ENCODE assay signal across 21 mouse cellular contexts in genomic region chr2:11544342-11544741, GRCm38 (mm10). TPM values are rescaled to one million over a fixed set of nuclear protein-coding genes. Genes with fewer than 3 reads are reported as not detected.
DNase-seq lines count a peak whose midpoint lies in the region; ATAC-seq and TF ChIP-seq lines count a peak whose summit lies in the region.
"Had no signal": no experiment of that assay in that cellular context is flagged by ENCODE, and none has a peak within 500 bp of the region (broad histone marks: within the 10 kb centered on the region; RNA-seq: fewer than 3 reads in every experiment).

No protein-coding gene starts in this region.

- H3K4me3 ChIP-seq in kidney, adult 2 months (ENCODE audit: insufficient read depth, low read depth, low read length): no peak overlapping the region
- H3K4me3 ChIP-seq in liver, embryonic 12.5 days: no peak overlapping the region; the same call in 1 of the 2 replicates
- H3K4me3 ChIP-seq: erythroblast, embryonic 14.5 days; intestine, embryonic 15.5 days; midbrain, embryonic 13.5 days; myocyte; neural tube, embryonic 15.5 days had no signal

- intact Hi-C loops in left cerebral cortex, postnatal 25 days (cut with DNase I): loop anchor here (5.0 kb wide), 1 partner anchor 117 kb away; no protein-coding TSS in a partner anchor

- no peak overlapping the region for H3K9ac ChIP-seq in liver, embryonic 12.5 days
- H3K9ac ChIP-seq: hindbrain, embryonic 14.5 days; intestine, embryonic 15.5 days; liver, embryonic 14.5 days; midbrain, embryonic 13.5 days; neural tube, embryonic 15.5 days had no signal

- H3K36me3 ChIP-seq in kidney, adult 2 months (ENCODE audit: control insufficient read depth, insufficient read depth, low read length): no peaks in the 10 kb centered on the region
- no peaks in the 10 kb centered on the region for H3K36me3 ChIP-seq in liver, embryonic 12.5 days
- H3K36me3 ChIP-seq: intestine, embryonic 15.5 days; midbrain, embryonic 13.5 days; neural tube, embryonic 15.5 days had no signal

- DNase-seq in kidney, adult 2 months: no peak
- DNase-seq in kidney, postnatal 4 days: no peak
- DNase-seq in MEL-GATA-1-ER (ENCODE audit: extremely low read depth, low read depth): peak; percentile 50
- DNase-seq in left cerebral cortex, postnatal 25 days (ENCODE audit: low spot score in 2 of 2): no peak
- DNase-seq in urinary bladder, postnatal 25 days (ENCODE audit: low spot score): no peak
- DNase-seq in cerebellum, adult 8-10 months: no peak
- DNase-seq: adrenal gland, postnatal 36 days; cerebellum, postnatal 14 days; kidney, postnatal 14 days; lung, postnatal 10 days; thymus, adult 18-20 months had no signal

- peak overlapping the region; percentile 32 for H3K4me2 ChIP-seq in liver, embryonic 12.5 days
- H3K4me2 ChIP-seq: hindbrain, embryonic 14.5 days; intestine, embryonic 15.5 days; midbrain, embryonic 13.5 days; neural tube, embryonic 15.5 days had no signal

- H3K4me1 ChIP-seq in kidney, adult 2 months (ENCODE audit: control insufficient read depth, insufficient read depth, low read length): peaks cover 10% of the 10 kb centered on the region; the same call in 1 of the 2 replicates
- peaks cover 37% of the 10 kb centered on the region for H3K4me1 ChIP-seq in liver, embryonic 12.5 days
- H3K4me1 ChIP-seq: intestine, embryonic 15.5 days; midbrain, embryonic 13.5 days; neural tube, embryonic 15.5 days had no signal

- no peak for TF ChIP-seq CTCF in kidney, adult 2 months (conservative IDR thresholded peaks at IDR 0.05; ENCODE audit: insufficient read depth, insufficient read length, low read depth, low read length)

- 0 out of 2 replicates have a peak overlapping the region, but pooled peaks have one; percentile 12 for H3K27ac ChIP-seq in kidney, adult 2 months (ENCODE audit: insufficient read depth, low read depth, low read length)
- peak overlapping the region; percentile 51; the same call in 1 of the 2 replicates for H3K27ac ChIP-seq in liver, embryonic 12.5 days
- H3K27ac ChIP-seq: hindbrain, embryonic 14.5 days; intestine, embryonic 15.5 days; liver, embryonic 14.5 days; midbrain, embryonic 13.5 days; neural tube, embryonic 15.5 days had no signal

- no peak for TF ChIP-seq POLR2A in kidney, adult 2 months (IDR thresholded peaks at IDR 0.05; ENCODE audit: low read depth, low read length)

- no peaks in the 10 kb centered on the region for H3K27me3 ChIP-seq in kidney, adult 2 months (replicated peaks; ENCODE audit: control insufficient read depth, insufficient read depth, low read length)
- no peaks in the 10 kb centered on the region for H3K27me3 ChIP-seq in liver, embryonic 12.5 days (replicated peaks)
- H3K27me3 ChIP-seq: intestine, embryonic 15.5 days; midbrain, embryonic 13.5 days; neural tube, embryonic 15.5 days had no signal

- ATAC-seq in liver, embryonic 12.5 days: no peak
- ATAC-seq in monocyte, adult 5-6 weeks (replicated peaks; ENCODE audit: insufficient number of reproducible peaks, low FRiP score, low TSS enrichment, poor library complexity, severe bottlenecking): peak; percentile 56
- ATAC-seq: forebrain, embryonic 14.5 days; intestine, embryonic 15.5 days; midbrain, embryonic 13.5 days had no signal

- no peaks in the 10 kb centered on the region for H3K9me3 ChIP-seq in liver, embryonic 12.5 days (replicated peaks)
- H3K9me3 ChIP-seq: intestine, embryonic 15.5 days; midbrain, embryonic 13.5 days; neural tube, embryonic 15.5 days had no signal

- WGBS in kidney, adult 2 months: 48% methylated on average over 5 of the region's 5 CpGs
- WGBS in liver, embryonic 12.5 days (ENCODE audit: insufficient replicate concordance): 22% methylated on average over 5 of the region's 5 CpGs

RNA-seq across cellular contexts. Expression of gene Pfkfb3, which starts 9.5 kb away (rescaled TPM):
- polyA plus RNA-seq in kidney, adult 2 months (2012; rRNA removed): 18.3 and 22.2 TPM in 2 replicates
- polyA plus RNA-seq in liver, embryonic 12.5 days (2016; fragmentation: Nextera tagmentation; extraction: Ambion mirVana): 10.3 and 11.7 TPM in 2 replicates
- 32.5 to 53.2 TPM (median 36.8 TPM) in 3 replicates for total RNA-seq in monocyte, adult 5-6 weeks (2017)
- total RNA-seq in left cerebral cortex, postnatal 25 days (2021): 10 to 100 TPM; 27.5 to 30.0 TPM

RNA-seq across cellular contexts. Expression of gene Rbm17, which starts 59.6 kb away (rescaled TPM):
- polyA plus RNA-seq in kidney, adult 2 months (2012; rRNA removed): 41.3 and 48.7 TPM in 2 replicates
- polyA plus RNA-seq in liver, embryonic 12.5 days (2016; fragmentation: Nextera tagmentation; extraction: Ambion mirVana): 107 and 108 TPM in 2 replicates
- total RNA-seq in monocyte, adult 5-6 weeks (2017): 123 to 141 TPM (median 133 TPM) in 3 replicates
- 10 to 100 TPM; 73.5 to 87.7 TPM for total RNA-seq in left cerebral cortex, postnatal 25 days (2021)
